Mouse (Mus musculus): Measurements from ENCODE around the gene Tmem101.

DNA sequence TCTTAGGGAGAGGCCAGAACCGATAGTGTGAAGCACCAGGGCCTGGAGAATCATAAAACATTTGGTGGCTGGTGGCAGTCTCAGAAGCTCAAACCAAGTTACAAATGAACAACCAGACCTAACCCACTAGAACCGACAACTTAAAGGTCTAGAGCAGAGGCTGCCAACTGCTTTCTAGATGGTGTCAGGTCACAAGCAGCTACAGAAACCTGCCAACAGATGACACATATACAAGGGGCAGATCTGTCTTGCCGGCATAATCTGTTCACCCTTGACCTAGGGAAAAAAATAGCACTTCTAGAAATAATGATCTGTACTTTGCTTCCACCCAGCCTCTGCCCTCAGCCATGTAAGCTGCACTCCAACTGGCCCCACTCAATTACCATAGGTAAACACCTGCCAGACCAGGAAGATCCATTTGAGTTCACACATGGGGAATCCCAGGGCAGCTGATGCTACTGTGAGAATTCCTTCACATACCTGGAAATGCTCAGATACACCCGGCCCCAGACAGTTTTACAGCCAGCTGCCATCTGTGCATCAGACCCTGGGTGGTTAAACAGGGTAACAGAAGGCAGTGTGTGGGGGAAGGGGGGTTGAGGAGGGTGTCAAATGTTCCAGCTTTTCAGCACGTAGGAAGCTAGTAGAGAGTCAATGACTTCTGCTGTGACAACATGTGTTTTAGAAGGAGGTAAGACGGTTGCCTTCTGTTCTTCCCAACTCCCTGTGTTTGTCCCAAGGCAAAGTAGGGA, 9.9 kb upstream of the Tmem101 start:
- TF ChIP-seq CTCF (IDR thresholded peaks at IDR 0.05; ENCODE audit: borderline replicate concordance, insufficient read depth, low read length), result no peak
- no peak for TF ChIP-seq POLR2A (IDR thresholded peaks at IDR 0.05; ENCODE audit: low read depth, low read length)
